Mouse (Mus musculus): Measurements from ENCODE around the gene Zfp354b. TPM values are rescaled to one million over a fixed set of nuclear protein-coding genes. Genes with fewer than 3 reads are reported as not detected.

Gene Zfp354b
- total and polyA plus RNA-seq, 3 experiments, result not detected

GRCm38 (mm10) chr11:50952290-50952689 lies 20.9 kb upstream of the Zfp354b start:
- peak; percentile 62 for DNase-seq (ENCODE audit: extremely low read depth)
- Histone ChIP-seq H3K36me3 (replicated peaks in 1 of 2; ENCODE audit: control insufficient read depth in 1 of 2, insufficient read depth in 1 of 2, low read length in 1 of 2) (no peaks in the 10 kb centered on the region), H3K4me2 (ENCODE audit: insufficient read depth, low read depth, poor library complexity, severe bottlenecking) (peak overlapping the region; percentile 49; the same call in 1 of the 2 replicates), H3K9ac (ENCODE audit: insufficient read depth, low read depth) (no peak overlapping the region), H3K9me3 (replicated peaks; ENCODE audit: low read length) (no peaks in the 10 kb centered on the region), H3K4me1 (ENCODE audit: control insufficient read depth in 1 of 2, insufficient read depth in 2 of 2) (peaks cover 0 to 8% of the 10 kb centered on the region in 2 experiments; a peak in 1 of 4 replicates), H3K27me3 (replicated peaks) (peaks cover 93% of the 10 kb centered on the region), H3K27ac (ENCODE audit: insufficient read depth, low read depth) (no peak overlapping the region), H3K4me3 (replicated peaks in 1 of 3; ENCODE audit: low read depth in 2 of 3, low read length in 2 of 3, poor library complexity in 1 of 3) (no peak overlapping the region), H3K79me2 (replicated peaks; ENCODE audit: control insufficient read depth, extremely low read depth, insufficient read depth, poor library complexity, severe bottlenecking) (no peaks in the 10 kb centered on the region)
- TF ChIP-seq BHLHE40 (IDR thresholded peaks at IDR 0.05; ENCODE audit: low read depth, low read length) (peak; percentile 79), ZNF384 (IDR thresholded peaks at IDR 0.05; ENCODE audit: low read depth, low read length) (no peak), CHD2 (IDR thresholded peaks at IDR 0.05; ENCODE audit: low read length) (peak; percentile 27; the same call in 1 of the 2 replicates), EP300 (IDR thresholded peaks at IDR 0.05; ENCODE audit: low read length) (no peak), MAZ (IDR thresholded peaks at IDR 0.05; ENCODE audit: low read depth, low read length) (0 out of 2 replicates have a peak, but pooled peaks have one; percentile 37)
- in situ Hi-C loops (cut with MboI; ENCODE audit: low pct_ligation_motif_present, low pct_unique_long_range_greater_than_20kb, low sequenced_read_pairs) (no loop called here), dilution Hi-C loops (cut with MboI; ENCODE audit: extremely low pct_ligation_motif_present, extremely low pct_unique_long_range_greater_than_20kb, low sequenced_read_pairs) (no loop called here)

- no peaks in the 10 kb centered on the region for H3K4me1 ChIP-seq (ENCODE audit: control insufficient read depth in 1 of 2, insufficient read depth in 2 of 2)
- no peak for TF ChIP-seq TCF12 (IDR thresholded peaks at IDR 0.05; ENCODE audit: low read depth, low read length)
- TF ChIP-seq MAZ (IDR thresholded peaks at IDR 0.05; ENCODE audit: low read depth, low read length), result no peak
- TF ChIP-seq ZKSCAN1 (IDR thresholded peaks at IDR 0.05; ENCODE audit: borderline replicate concordance, low read depth, low read length), result no peak
- no peak for TF ChIP-seq BHLHE40 (IDR thresholded peaks at IDR 0.05; ENCODE audit: low read depth, low read length)
- no peak for TF ChIP-seq UBTF (IDR thresholded peaks at IDR 0.05; ENCODE audit: low read depth, low read length)
- no peak for TF ChIP-seq MEF2A (IDR thresholded peaks at IDR 0.05; ENCODE audit: borderline replicate concordance, low read depth, low read length)
- no peak for TF ChIP-seq ZNF384 (IDR thresholded peaks at IDR 0.05; ENCODE audit: low read depth, low read length)
- no peak for TF ChIP-seq POLR2AphosphoS2 (IDR thresholded peaks at IDR 0.05; ENCODE audit: low read depth, low read length)
- no peak for TF ChIP-seq USF1 (IDR thresholded peaks at IDR 0.05; ENCODE audit: low read depth, low read length)
- H3K36me3 ChIP-seq (replicated peaks in 1 of 2; ENCODE audit: control insufficient read depth in 1 of 2, insufficient read depth in 1 of 2, low read length in 1 of 2), result no peaks in the 10 kb centered on the region
- no peak within 1 kb of the TSS for H3K9ac ChIP-seq (ENCODE audit: insufficient read depth, low read depth)
- DNase-seq (ENCODE audit: extremely low read depth), result no peak
- no peak within 1 kb of the TSS for H3K4me3 ChIP-seq (replicated peaks in 1 of 3; ENCODE audit: low read depth in 2 of 3, low read length in 2 of 3, poor library complexity in 1 of 3)
- H3K9me3 ChIP-seq (replicated peaks; ENCODE audit: low read length), result peaks cover 6% of the 10 kb centered on the region
- no peaks in the 10 kb centered on the region; the same call in 1 of the 2 replicates for H3K79me2 ChIP-seq (replicated peaks; ENCODE audit: control insufficient read depth, extremely low read depth, insufficient read depth, poor library complexity, severe bottlenecking)
- no peak within 1 kb of the TSS for H3K4me2 ChIP-seq (ENCODE audit: insufficient read depth, low read depth, poor library complexity, severe bottlenecking)
- dilution Hi-C loops (cut with MboI; ENCODE audit: extremely low pct_ligation_motif_present, extremely low pct_unique_long_range_greater_than_20kb, low sequenced_read_pairs), result no loop called here
- in situ Hi-C loops (cut with MboI; ENCODE audit: low pct_ligation_motif_present, low pct_unique_long_range_greater_than_20kb, low sequenced_read_pairs), result loop anchor here (25.0 kb wide), 1 partner anchor 594 kb away; no protein-coding TSS in a partner anchor
- H3K27me3 ChIP-seq (replicated peaks), result peaks cover 65% of the 10 kb centered on the region
- H3K27ac ChIP-seq (ENCODE audit: insufficient read depth, low read depth), result no peak within 1 kb of the TSS
These were observed 12.1 kb upstream of the Zfp354b start, which contains the start of gene 4933414I15Rik for GRCm38 (mm10) chr11:50943506-50943905. Gene 4933414I15Rik, minus strand, starts transcription at chr11:50943765.

- H3K27ac ChIP-seq (ENCODE audit: insufficient read depth, low read depth), result no peak overlapping the region
- peaks cover 6% of the 10 kb centered on the region for H3K9me3 ChIP-seq (replicated peaks; ENCODE audit: low read length)
- DNase-seq (ENCODE audit: extremely low read depth), result no peak
- no peak overlapping the region for H3K4me2 ChIP-seq (ENCODE audit: insufficient read depth, low read depth, poor library complexity, severe bottlenecking)
- in situ Hi-C loops (cut with MboI; ENCODE audit: low pct_ligation_motif_present, low pct_unique_long_range_greater_than_20kb, low sequenced_read_pairs) (loop anchor here (25.0 kb wide), 1 partner anchor 595 kb away; no protein-coding TSS in a partner anchor), dilution Hi-C loops (cut with MboI; ENCODE audit: extremely low pct_ligation_motif_present, extremely low pct_unique_long_range_greater_than_20kb, low sequenced_read_pairs) (no loop called here)
- H3K9ac ChIP-seq (ENCODE audit: insufficient read depth, low read depth), result no peak overlapping the region
- H3K79me2 ChIP-seq (replicated peaks; ENCODE audit: control insufficient read depth, extremely low read depth, insufficient read depth, poor library complexity, severe bottlenecking), result no peaks in the 10 kb centered on the region; the same call in 1 of the 2 replicates
- H3K27me3 ChIP-seq (replicated peaks), result peaks cover 62% of the 10 kb centered on the region
- no peak overlapping the region for H3K4me3 ChIP-seq (replicated peaks in 1 of 3; ENCODE audit: low read depth in 2 of 3, low read length in 2 of 3, poor library complexity in 1 of 3)
- no peaks in the 10 kb centered on the region for H3K4me1 ChIP-seq (ENCODE audit: control insufficient read depth in 1 of 2, insufficient read depth in 2 of 2)
- TF ChIP-seq ZNF384 (IDR thresholded peaks at IDR 0.05; ENCODE audit: low read depth, low read length), result no peak
- TF ChIP-seq JUN (IDR thresholded peaks at IDR 0.05; ENCODE audit: insufficient read depth, low read depth, low read length), result no peak
- no peak for TF ChIP-seq CTCF (conservative IDR thresholded peaks at IDR 0.05 in 1 of 2, IDR thresholded peaks at IDR 0.05 in 1 of 2; ENCODE audit: low read depth in 2 of 2, low read length in 2 of 2)
- TF ChIP-seq MEF2A (IDR thresholded peaks at IDR 0.05; ENCODE audit: borderline replicate concordance, low read depth, low read length), result no peak
- no peak for TF ChIP-seq ZKSCAN1 (IDR thresholded peaks at IDR 0.05; ENCODE audit: borderline replicate concordance, low read depth, low read length)
- TF ChIP-seq ZMIZ1 (IDR thresholded peaks at IDR 0.05; ENCODE audit: low read depth, low read length), result no peak
- no peak for TF ChIP-seq EP300 (IDR thresholded peaks at IDR 0.05; ENCODE audit: low read length)
- no peak for TF ChIP-seq TCF12 (IDR thresholded peaks at IDR 0.05; ENCODE audit: low read depth, low read length)
- no peak for TF ChIP-seq ZC3H11A (IDR thresholded peaks at IDR 0.05; ENCODE audit: low read depth, low read length)
- no peak for TF ChIP-seq JUND (conservative IDR thresholded peaks at IDR 0.05; ENCODE audit: low read depth, low read length)
- TF ChIP-seq MAZ (IDR thresholded peaks at IDR 0.05; ENCODE audit: low read depth, low read length), result no peak
- TF ChIP-seq ETS1 (conservative IDR thresholded peaks at IDR 0.05; ENCODE audit: low read depth, low read length), result no peak
- TF ChIP-seq MXI1 (IDR thresholded peaks at IDR 0.05; ENCODE audit: low read depth, low read length), result no peak
- no peak for TF ChIP-seq IRF4 (IDR thresholded peaks at IDR 0.05; ENCODE audit: low read depth, low read length)
- H3K36me3 ChIP-seq (replicated peaks in 1 of 2; ENCODE audit: control insufficient read depth in 1 of 2, insufficient read depth in 1 of 2, low read length in 1 of 2), result no peaks in the 10 kb centered on the region
These were observed 11.0 kb upstream of the Zfp354b start for GRCm38 (mm10) chr11:50942386-50942785.

Data from CH12.LX (cell line).